Mouse (Mus musculus) liver, embryonic 16.5 days (tissue): ENCODE measurements around the gene Gm13288. TPM values are rescaled to one million over a fixed set of nuclear protein-coding genes. Genes with fewer than 3 reads are reported as not detected.
"Not testable (repeated sequence)": the region's sequence is repeated elsewhere in the genome, so short reads cannot be mapped to it uniquely, and the experiment has no call there.

ENCODE experiments used
- ATAC-seq: fragments of 200-750 bp; cut with Nextera tagmentation; 2 replicates; pipeline ENCODE4 v1.8.0; 2017; ENCODE audit warnings: low read depth, mild to moderate bottlenecking, moderate number of reproducible peaks, moderate library complexity
- H3K27ac ChIP-seq: fragments of 300-500 bp; sonication (generic); 2 replicates; pipeline ENCODE4 v1.5.1; 2014; ENCODE audit warnings: mild to moderate bottlenecking, low read length
- H3K27me3 ChIP-seq: fragments of 300-500 bp; sonication (generic); 2 replicates; pipeline ENCODE4 v1.6.1; 2014; ENCODE audit warnings: low read depth, low read length, mixed read lengths; ENCODE audit not compliant: control insufficient read depth, insufficient read depth
- H3K36me3 ChIP-seq: fragments of 300-500 bp; sonication (generic); 2 replicates; pipeline ENCODE4 v1.6.1; 2014; ENCODE audit warnings: mild to moderate bottlenecking; ENCODE audit not compliant: control insufficient read depth, insufficient read depth
- H3K4me1 ChIP-seq: fragments of 300-500 bp; sonication (generic); 2 replicates; pipeline ENCODE4 v1.6.1; 2014; ENCODE audit warnings: low read depth, low read length, mixed read lengths; ENCODE audit not compliant: control insufficient read depth
- H3K4me2 ChIP-seq: fragments of 300-500 bp; sonication (generic); 2 replicates; pipeline ENCODE4 v1.6.1; 2014; ENCODE audit warnings: low read depth, low read length, mixed read lengths
- H3K4me3 ChIP-seq: fragments of 300-500 bp; sonication (generic); 2 replicates; pipeline ENCODE4 v1.5.1; 2014; ENCODE audit warnings: low read depth, mild to moderate bottlenecking, low read length
- H3K9ac ChIP-seq: fragments of 300-500 bp; sonication (generic); 2 replicates; pipeline ENCODE4 v1.6.1; 2014; ENCODE audit warnings: low read depth, low read length
- H3K9me3 ChIP-seq: fragments of 300-500 bp; sonication (generic); replicated peaks from 2 replicates; pipeline ENCODE4 v1.6.1; 2016; ENCODE audit warnings: low read length; ENCODE audit not compliant: control insufficient read depth
- WGBS: fragments of 180-500 bp; shearing (Covaris S2); extraction: QIAGEN DNeasy Blood & Tissue Kit; methylation state at CpG from one replicate; pipeline ENCODE4 v1.1.7; 2014; ENCODE audit not compliant: insufficient replicate concordance; 5-methylcytosine and 5-hydroxymethylcytosine counted together
- polyA plus RNA-seq: library from polyadenylated mRNA; unstranded; fragments of >200 nt; fragmentation: Nextera tagmentation; extraction: Ambion mirVana; gene quantifications from 2 replicates; pipeline ENCODE4 v1.2.1, GENCODE M21; 2015

The Gm13288 gene
- polyA plus RNA-seq, 1 experiment from 2014 or later, result not detected

DNA sequence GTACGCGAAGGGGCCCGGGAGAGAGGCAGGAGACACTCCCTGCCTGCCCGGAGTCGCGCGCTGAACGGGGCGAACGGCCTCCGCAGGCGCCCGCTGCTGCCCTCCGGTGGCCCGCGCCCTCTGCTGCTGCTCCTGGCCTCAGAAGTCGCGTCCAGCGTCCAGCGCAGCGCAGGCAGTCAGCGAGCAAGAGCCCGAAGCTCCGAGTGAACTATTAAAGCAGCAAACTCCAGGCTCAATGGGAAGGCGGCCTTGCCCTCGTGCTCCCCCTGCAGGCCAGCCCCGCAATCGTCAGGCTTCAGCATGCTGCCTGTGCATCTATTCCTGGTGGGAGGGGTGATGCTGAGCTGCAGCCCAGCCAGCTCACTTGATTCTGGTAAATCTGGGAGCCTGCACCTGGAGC is 14.1 kb upstream of the Gm13288 start, which contains the start of gene Gm13278:
Gene Gm13278, plus strand, starts transcription at position 301 of the 400 bp plus-strand sequence.
- not testable (repeated sequence) for H3K4me3 ChIP-seq, H3K27me3 ChIP-seq, H3K27ac ChIP-seq, H3K36me3 ChIP-seq, H3K4me1 ChIP-seq, H3K9ac ChIP-seq, ATAC-seq, H3K9me3 ChIP-seq, H3K4me2 ChIP-seq
- no CpG with 5 or more reads among the region's 28 CpGs for WGBS

DNA sequence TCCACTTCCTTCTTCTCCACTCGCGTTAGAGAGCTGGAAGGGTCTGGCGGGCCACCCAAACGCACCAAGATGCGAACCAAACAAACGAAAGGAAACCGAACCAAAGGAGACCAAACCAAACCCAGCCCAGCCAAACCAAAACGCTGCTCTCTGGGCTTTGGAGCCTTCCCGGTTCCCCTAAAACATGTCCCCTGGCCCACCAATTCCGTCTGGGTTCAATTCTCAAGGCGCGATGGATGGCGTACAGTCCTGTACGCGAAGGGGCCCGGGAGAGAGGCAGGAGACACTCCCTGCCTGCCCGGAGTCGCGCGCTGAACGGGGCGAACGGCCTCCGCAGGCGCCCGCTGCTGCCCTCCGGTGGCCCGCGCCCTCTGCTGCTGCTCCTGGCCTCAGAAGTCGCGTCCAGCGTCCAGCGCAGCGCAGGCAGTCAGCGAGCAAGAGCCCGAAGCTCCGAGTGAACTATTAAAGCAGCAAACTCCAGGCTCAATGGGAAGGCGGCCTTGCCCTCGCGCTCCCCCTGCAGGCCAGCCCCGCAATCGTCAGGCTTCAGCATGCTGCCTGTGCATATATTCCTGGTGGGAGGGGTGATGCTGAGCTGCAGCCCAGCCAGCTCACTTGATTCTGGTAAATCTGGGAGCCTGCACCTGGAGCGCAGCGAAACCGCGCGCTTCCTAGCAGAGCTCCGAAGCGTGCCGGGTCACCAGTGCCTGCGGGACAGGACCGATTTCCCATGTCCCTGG is 11.2 kb upstream of the Gm13288 start, which contains the start of gene Gm13275:
Gene Gm13275, plus strand, starts transcription at position 552 of the 740 bp plus-strand sequence.
- not testable (repeated sequence) for H3K36me3 ChIP-seq, H3K9me3 ChIP-seq, H3K4me3 ChIP-seq, H3K27me3 ChIP-seq, H3K4me1 ChIP-seq, H3K27ac ChIP-seq, ATAC-seq, H3K9ac ChIP-seq, H3K4me2 ChIP-seq
- 0% methylated on average over 9 of the region's 52 CpGs for WGBS

DNA sequence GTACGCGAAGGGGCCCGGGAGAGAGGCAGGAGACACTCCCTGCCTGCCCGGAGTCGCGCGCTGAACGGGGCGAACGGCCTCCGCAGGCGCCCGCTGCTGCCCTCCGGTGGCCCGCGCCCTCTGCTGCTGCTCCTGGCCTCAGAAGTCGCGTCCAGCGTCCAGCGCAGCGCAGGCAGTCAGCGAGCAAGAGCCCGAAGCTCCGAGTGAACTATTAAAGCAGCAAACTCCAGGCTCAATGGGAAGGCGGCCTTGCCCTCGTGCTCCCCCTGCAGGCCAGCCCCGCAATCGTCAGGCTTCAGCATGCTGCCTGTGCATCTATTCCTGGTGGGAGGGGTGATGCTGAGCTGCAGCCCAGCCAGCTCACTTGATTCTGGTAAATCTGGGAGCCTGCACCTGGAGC is 8.2 kb upstream of the Gm13288 start, which contains the start of gene Gm13279:
Gene Gm13279, plus strand, starts transcription at position 301 of the 400 bp plus-strand sequence.
- not testable (repeated sequence) for H3K27me3 ChIP-seq, H3K4me2 ChIP-seq, H3K9me3 ChIP-seq, H3K9ac ChIP-seq, H3K27ac ChIP-seq, H3K36me3 ChIP-seq, H3K4me3 ChIP-seq, H3K4me1 ChIP-seq, ATAC-seq
- WGBS, result no CpG with 5 or more reads among the region's 28 CpGs

DNA sequence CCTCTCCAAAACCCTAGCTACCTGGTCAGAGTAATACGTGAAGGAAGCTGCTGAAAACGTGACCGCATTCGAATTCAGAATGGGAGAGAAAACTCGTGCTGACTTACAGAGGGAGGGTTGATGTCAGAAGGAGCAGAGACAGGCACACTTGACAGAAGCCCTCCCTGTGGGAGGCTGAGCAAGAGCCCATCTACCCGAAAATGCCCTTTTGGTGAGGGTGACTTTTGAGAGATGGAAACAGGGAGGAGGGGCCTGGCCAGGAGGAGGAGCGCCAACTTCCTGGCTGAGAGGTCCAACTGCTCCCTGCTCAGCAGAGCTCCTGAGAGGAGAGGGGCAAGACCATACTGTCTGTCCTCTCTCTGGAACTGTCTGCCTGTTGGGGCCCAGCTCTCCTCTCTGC is 6.0 kb upstream of the Gm13288 start, which contains the start of gene Gm13285:
Gene Gm13285, plus strand, starts transcription at position 301 of the 400 bp plus-strand sequence.
- H3K4me3 ChIP-seq, H3K36me3 ChIP-seq, H3K9me3 ChIP-seq, ATAC-seq, H3K4me2 ChIP-seq, H3K9ac ChIP-seq, H3K4me1 ChIP-seq, H3K27ac ChIP-seq, H3K27me3 ChIP-seq: not testable (repeated sequence)
- 20% methylated on average over 1 of the region's 7 CpGs for WGBS

DNA sequence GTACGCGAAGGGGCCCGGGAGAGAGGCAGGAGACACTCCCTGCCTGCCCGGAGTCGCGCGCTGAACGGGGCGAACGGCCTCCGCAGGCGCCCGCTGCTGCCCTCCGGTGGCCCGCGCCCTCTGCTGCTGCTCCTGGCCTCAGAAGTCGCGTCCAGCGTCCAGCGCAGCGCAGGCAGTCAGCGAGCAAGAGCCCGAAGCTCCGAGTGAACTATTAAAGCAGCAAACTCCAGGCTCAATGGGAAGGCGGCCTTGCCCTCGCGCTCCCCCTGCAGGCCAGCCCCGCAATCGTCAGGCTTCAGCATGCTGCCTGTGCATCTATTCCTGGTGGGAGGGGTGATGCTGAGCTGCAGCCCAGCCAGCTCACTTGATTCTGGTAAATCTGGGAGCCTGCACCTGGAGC is 2.4 kb upstream of the Gm13288 start, which contains the start of gene Gm13287:
Gene Gm13287, plus strand, starts transcription at position 301 of the 400 bp plus-strand sequence.
- not testable (repeated sequence) for H3K9me3 ChIP-seq, H3K27me3 ChIP-seq, ATAC-seq, H3K36me3 ChIP-seq, H3K4me3 ChIP-seq, H3K9ac ChIP-seq, H3K4me1 ChIP-seq, H3K27ac ChIP-seq
- peak within 1 kb of the TSS; percentile 27; the same call in 1 of the 2 replicates for H3K4me2 ChIP-seq
- WGBS, result no CpG with 5 or more reads among the region's 29 CpGs

DNA sequence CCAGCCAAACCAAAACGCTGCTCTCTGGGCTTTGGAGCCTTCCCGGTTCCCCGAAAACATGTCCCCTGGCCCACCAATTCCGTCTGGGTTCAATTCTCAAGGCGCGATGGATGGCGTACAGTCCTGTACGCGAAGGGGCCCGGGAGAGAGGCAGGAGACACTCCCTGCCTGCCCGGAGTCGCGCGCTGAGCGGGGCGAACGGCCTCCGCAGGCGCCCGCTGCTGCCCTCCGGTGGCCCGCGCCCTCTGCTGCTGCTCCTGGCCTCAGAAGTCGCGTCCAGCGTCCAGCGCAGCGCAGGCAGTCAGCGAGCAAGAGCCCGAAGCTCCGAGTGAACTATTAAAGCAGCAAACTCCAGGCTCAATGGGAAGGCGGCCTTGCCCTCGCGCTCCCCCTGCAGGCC is 430 bp downstream of the Gm13288 start:
- H3K4me2 ChIP-seq, H3K27ac ChIP-seq, H3K4me1 ChIP-seq, H3K9ac ChIP-seq, H3K4me3 ChIP-seq, H3K36me3 ChIP-seq, ATAC-seq, H3K27me3 ChIP-seq, H3K9me3 ChIP-seq: not testable (repeated sequence)
- WGBS, result 0% methylated on average over 8 of the region's 34 CpGs

DNA sequence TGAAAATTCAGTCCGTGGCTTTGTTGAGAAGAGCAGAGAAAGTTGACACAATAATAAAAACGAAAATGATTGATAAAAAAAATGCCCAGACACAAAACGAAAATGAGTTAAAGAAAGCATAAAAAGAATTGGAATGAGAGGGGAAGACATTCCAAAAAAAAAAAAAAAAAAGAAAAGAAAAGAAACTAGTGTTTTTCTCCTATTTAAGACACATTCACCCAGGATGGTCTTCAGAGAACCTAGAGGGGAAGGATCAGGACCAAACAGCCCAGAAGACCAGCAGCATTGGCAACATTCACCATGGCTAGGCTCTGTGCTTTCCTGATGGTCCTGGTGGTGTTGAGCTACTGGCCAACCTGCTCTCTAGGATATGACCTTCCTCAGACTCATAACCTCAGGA is 10.6 kb downstream of the Gm13288 start, which contains the start of gene Ifna7:
Gene Ifna7, plus strand, starts transcription at position 301 of the 400 bp plus-strand sequence.
- Histone ChIP-seq H3K27me3 (no peaks in the 10 kb centered on the region), H3K9ac (no peak within 1 kb of the TSS), H3K4me3 (no peak within 1 kb of the TSS), H3K4me1 (no peaks in the 10 kb centered on the region), H3K27ac (no peak within 1 kb of the TSS), H3K9me3 (no peaks in the 10 kb centered on the region), H3K36me3 (no peaks in the 10 kb centered on the region), H3K4me2 (no peak within 1 kb of the TSS)
- 30% methylated on average over 3 of the region's 3 CpGs for WGBS
- no peak for ATAC-seq

DNA sequence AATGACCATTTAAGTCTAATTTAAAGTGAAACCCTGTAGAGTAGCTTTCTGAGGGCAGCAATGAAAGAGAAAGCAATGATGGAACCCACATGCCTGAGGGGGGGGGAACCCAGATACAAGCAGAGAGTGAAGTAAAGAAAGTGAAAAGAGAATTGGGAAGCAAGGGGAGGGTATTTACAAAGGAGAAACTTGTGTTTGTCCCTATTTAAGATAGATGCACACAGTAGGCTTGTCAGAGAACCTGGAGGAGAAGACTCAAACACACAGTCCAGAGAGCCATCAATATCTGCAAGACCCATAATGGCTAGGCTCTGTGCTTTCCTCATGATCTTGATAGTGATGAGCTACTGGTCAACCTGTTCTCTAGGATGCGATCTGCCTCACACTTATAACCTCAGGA is 14.3 kb downstream of the Gm13288 start, which contains the start of gene Ifna11:
Gene Ifna11, plus strand, starts transcription at position 301 of the 400 bp plus-strand sequence.
- Histone ChIP-seq H3K9me3 (no peaks in the 10 kb centered on the region), H3K4me1 (no peaks in the 10 kb centered on the region), H3K9ac (no peak within 1 kb of the TSS), H3K4me3 (no peak within 1 kb of the TSS), H3K27me3 (no peaks in the 10 kb centered on the region), H3K4me2 (no peak within 1 kb of the TSS), H3K27ac (no peak within 1 kb of the TSS), H3K36me3 (no peaks in the 10 kb centered on the region)
- ATAC-seq, result no peak
- WGBS, result 68% methylated on average over 1 of the region's 1 CpGs

DNA sequence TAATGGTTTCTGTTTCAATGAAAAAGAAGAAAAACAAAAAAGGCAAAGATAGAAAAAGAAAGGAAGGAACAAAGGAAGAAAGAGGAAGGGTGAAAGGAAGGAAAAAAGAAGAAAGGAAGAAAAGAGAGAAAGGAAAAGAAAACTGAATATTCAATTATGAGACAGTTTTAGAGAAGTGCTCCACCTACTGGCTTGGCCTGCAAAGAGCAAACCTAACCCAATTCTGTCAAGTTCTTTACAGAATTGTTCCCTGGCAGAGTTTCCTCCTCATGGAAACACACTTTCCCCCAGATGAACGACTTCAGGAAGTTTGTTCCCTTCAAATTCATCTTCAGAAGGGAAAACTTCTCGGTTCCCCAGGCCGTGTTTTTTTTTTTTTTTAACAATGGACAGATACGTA is 17.7 kb downstream of the Gm13288 start:
- Histone ChIP-seq H3K4me1 (no peaks in the 10 kb centered on the region), H3K27ac (no peak overlapping the region), H3K36me3 (no peaks in the 10 kb centered on the region), H3K27me3 (no peaks in the 10 kb centered on the region), H3K4me2 (no peak overlapping the region), H3K9me3 (no peaks in the 10 kb centered on the region), H3K9ac (no peak overlapping the region), H3K4me3 (no peak overlapping the region)
- 21% methylated on average over 4 of the region's 4 CpGs for WGBS
- ATAC-seq, result no peak
